Mouse (Mus musculus): ENCODE results near the gene Lrrc7. TPM values are rescaled to one million over a fixed set of nuclear protein-coding genes. Genes with fewer than 3 reads are reported as not detected.

Lrrc7 gene
- 0.03 TPM for polyA plus RNA-seq (2021)

DNA sequence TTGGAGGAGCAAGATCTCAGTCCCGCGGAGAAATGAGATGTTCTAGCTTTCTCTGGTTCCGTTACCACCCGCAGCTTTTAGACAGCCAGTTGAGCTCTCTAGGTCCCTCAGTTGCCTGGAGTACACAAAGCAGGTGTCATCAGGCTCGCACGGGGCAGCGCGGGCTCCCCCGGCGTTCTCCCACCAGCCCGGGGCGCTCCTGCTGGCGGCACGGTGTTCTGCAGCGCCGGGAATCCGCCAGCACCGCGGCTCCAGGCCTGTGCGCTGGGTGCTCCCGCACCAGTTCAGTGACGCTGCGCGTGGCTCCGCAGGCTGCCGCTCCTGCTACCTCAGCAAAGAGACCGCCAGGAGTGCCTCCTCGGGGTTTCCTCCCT, at the start of gene Lrrc7:
Lrrc7 (minus strand) TSS at position 235 of the 374 bp plus-strand sequence.
- H3K27me3 ChIP-seq = no peaks in the 10 kb centered on the region
- CTCF ChIA-PET = no interaction called here

DNA sequence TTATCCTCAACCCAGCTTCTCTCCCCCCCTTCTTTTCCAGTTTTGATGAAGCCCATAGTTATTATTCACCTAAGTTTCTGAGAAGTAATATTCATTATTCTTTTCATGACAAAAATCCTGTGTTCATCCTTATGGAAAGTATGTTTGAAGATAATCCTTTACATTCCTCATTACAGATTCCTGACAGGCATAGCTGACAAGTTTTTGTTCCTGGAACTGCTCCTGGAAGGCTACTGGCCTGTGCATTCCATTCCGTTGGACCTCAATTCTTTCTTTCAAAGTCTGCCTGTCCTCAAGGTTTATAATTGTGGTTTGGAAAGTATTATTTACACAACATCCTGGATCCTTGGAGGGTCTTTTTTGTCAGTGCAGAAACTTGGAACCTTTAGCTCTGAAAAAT, 45.0 kb upstream of the Lrrc7 start:
- DNase-seq (ENCODE audit: low read depth, low spot score) (peak; percentile 7), ATAC-seq (peak; percentile 52)
- no peaks in the 10 kb centered on the region for H3K27me3 ChIP-seq
- CTCF ChIA-PET = no interaction called here
- no peak for TF ChIP-seq CTCF (IDR thresholded peaks at IDR 0.05)
- POLR2A ChIA-PET = no interaction called here
- in situ Hi-C loops (cut with MboI; ENCODE audit: low pct_unique_long_range_greater_than_20kb) = no loop called here

More for the DNA sequence above, at the start of gene Lrrc7:
- ATAC-seq (peak; percentile 78), DNase-seq (ENCODE audit: low read depth, low spot score) (no peak)
- in situ Hi-C loops (cut with MboI; ENCODE audit: low pct_unique_long_range_greater_than_20kb) = no loop called here
- POLR2A ChIA-PET = no interaction called here
- TF ChIP-seq CTCF (IDR thresholded peaks at IDR 0.05) = peak; percentile 68

DNA sequence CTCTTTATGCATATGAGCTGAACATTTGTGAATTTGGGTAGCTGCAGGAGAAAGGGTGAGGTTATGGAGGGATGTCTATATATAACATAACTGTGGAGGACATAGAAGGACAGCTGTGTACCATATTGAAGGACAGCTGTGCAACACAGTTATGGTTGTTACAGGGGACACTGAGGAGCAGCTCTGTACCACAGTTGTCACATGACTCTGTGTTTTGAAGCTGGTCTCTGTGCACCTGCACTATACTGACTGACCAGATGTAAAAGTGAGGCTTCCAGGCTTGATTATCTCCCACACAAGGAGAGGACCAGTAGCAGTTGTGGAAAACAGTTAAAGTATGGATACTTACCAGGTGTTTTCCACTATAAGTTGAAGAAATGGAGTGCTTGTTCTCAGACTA, 43.3 kb upstream of the Lrrc7 start:
- TF ChIP-seq CTCF (IDR thresholded peaks at IDR 0.05) = no peak
- in situ Hi-C loops (cut with MboI; ENCODE audit: low pct_unique_long_range_greater_than_20kb) = no loop called here
- POLR2A ChIA-PET = no interaction called here

DNA sequence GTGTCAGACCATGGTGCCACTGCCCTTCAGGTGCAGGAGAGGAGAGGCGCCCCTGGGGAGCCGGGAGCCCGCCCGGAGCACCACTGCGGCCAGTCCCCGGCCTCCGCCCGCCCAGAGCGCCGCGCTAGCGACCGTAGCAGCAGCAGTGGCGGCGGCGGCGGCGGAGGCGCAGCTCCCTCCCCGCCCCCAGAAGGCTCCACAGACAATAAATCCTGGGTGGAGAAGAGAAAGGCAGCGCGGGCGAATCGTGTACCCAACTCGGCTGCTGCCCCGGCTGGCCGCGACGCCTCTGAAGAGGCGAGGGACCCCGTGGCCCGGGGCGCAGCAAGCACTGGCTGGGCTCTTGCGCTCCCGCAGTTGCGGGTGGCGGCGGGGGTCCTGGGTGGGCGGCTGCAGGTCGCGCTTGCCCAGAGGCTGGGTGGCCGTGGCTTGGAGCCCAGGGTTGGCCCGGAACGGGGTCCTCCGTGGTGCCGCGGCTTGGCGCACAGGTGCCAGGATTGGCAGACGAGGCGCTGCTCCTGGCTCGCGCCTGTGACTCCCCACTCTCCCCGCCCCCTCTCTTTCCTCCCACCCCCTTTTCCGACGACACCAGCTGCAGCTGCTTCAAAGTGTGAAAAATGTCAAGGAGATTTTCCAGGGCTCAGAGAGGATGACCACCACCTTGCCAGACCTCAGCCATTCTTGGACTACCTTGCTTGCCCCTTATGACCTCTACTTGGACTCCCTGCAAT, 600 bp downstream of the Lrrc7 start:
- ATAC-seq (peak; percentile 65), DNase-seq (ENCODE audit: low read depth, low spot score) (no peak)
- CTCF ChIA-PET = no interaction called here
- in situ Hi-C loops (cut with MboI; ENCODE audit: low pct_unique_long_range_greater_than_20kb) = no loop called here
- H3K27me3 ChIP-seq = no peaks in the 10 kb centered on the region
- TF ChIP-seq CTCF (IDR thresholded peaks at IDR 0.05) = no peak
- POLR2A ChIA-PET = no interaction called here

More for the DNA sequence above, 43.3 kb upstream of the Lrrc7 start:
- CTCF ChIA-PET = interaction anchor here (0.8 to 1.2 kb wide), 2 partner anchors 18 to 41 kb away, joined by 3 read pairs; no protein-coding TSS in a partner anchor
- ATAC-seq (no peak), DNase-seq (ENCODE audit: low read depth, low spot score) (no peak)
- no peaks in the 10 kb centered on the region for H3K27me3 ChIP-seq

DNA sequence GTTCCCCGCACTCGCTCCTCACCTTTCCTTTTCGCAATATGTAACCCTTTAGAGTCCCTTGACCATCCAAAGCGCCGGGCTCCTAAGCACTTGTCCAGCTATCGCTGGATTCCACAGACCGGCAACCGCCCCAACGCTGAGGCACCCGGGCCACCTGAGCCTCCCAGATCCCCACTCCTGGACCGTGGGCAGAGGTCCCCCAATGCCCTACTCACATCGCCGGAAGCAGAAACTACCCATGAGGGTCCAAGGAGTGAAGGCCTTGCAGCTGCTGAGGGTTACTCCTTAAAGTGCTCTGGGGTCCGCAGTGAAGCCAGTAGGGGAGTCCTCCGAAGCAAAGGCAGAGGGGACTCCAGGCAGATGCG, 1.1 kb downstream of the Lrrc7 start:
- no peak for TF ChIP-seq CTCF (IDR thresholded peaks at IDR 0.05)
- CTCF ChIA-PET = no interaction called here
- H3K27me3 ChIP-seq = no peaks in the 10 kb centered on the region
- no peak for DNase-seq (ENCODE audit: low read depth, low spot score)
- ATAC-seq = no peak
- POLR2A ChIA-PET = no interaction called here
- in situ Hi-C loops (cut with MboI; ENCODE audit: low pct_unique_long_range_greater_than_20kb) = no loop called here

DNA sequence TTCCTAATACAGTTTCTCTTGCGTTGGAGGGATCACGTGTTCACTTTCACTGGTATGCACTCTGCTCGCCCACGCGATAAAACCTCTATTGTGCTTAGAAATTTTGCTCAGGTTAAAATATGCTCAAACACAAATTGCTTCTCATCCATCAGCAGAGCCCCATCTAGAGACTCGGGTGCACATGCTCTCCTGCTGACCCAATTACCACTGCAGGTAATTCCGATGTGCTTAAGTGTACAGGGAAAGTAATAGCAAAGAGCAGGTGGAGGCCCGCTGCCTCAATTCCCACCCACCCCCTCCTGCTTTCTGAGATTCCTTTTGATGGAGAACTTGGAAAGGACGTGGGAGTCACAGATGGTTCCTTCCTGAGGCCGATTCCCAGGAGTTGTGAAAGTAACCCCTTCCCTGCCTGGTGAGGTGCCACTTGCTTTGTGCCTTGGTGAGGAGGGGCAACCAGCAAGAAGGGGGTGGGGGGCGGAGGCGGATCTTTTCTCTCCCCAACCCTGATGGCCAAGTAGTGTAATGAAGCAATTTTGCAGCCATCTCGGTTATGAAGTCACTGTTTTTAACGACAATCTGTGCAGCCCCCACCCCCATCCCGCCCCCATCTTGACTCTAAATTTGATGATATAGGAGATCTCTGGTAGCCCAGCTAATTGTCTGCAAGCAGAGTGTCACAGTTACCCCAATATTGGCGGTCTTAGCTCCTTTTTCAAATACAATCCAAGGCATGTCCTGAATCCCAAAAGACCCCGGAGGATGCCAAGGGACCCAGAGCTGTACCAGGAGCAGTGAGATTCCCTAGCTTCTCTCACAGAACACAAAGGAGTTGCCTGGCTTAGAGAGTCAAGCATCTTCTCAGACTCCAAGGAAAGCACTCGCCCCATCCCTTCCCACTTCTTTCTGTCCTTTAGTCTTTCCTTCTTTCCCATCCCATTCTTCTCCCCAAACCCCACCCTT, 2.0 kb downstream of the Lrrc7 start:
- no peaks in the 10 kb centered on the region for H3K27me3 ChIP-seq
- POLR2A ChIA-PET = interaction anchor here (0.5 kb wide), 1 partner anchor 352 kb away, joined by 3 read pairs; no protein-coding TSS in a partner anchor
- CTCF ChIA-PET = no interaction called here

DNA sequence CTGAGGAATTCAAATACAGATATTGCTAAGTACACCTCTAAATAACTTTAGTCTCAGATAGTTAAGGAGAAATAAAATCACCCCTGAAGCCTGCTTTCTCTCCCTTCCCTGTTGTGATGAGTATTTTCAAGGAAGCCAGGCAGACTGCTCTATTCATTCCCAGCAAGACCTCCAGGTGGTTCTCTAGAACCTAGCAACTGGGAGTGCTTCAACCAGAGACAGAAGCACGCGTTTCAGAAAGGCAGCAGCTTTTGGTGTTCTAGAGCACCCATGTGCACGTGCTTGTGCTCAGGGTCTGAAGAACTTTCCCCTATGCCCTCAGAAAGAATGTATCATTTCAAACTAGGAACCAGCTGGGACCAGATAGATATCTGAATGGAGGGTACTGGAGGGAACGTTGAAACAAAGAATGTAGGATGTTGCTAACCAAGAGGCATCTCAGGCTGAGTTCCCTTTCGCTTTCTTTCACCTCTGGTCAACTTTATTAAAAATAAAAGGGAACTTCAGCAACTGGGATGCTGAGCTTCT, 2.8 kb downstream of the Lrrc7 start:
- no peaks in the 10 kb centered on the region for H3K27me3 ChIP-seq
- DNase-seq (ENCODE audit: low read depth, low spot score) (no peak), ATAC-seq (no peak)
- in situ Hi-C loops (cut with MboI; ENCODE audit: low pct_unique_long_range_greater_than_20kb) = no loop called here
- CTCF ChIA-PET = interaction anchor here (1.0 to 1.6 kb wide), 3 partner anchors 10 to 243 kb away, joined by 3 to 4 read pairs (median 3); no protein-coding TSS in a partner anchor
- TF ChIP-seq CTCF (IDR thresholded peaks at IDR 0.05) = no peak
- POLR2A ChIA-PET = no interaction called here

More for the DNA sequence above, 2.0 kb downstream of the Lrrc7 start:
- no peak for TF ChIP-seq CTCF (IDR thresholded peaks at IDR 0.05)
- no peak for ATAC-seq
- in situ Hi-C loops (cut with MboI; ENCODE audit: low pct_unique_long_range_greater_than_20kb) = no loop called here
- no peak for DNase-seq (ENCODE audit: low read depth, low spot score)

DNA sequence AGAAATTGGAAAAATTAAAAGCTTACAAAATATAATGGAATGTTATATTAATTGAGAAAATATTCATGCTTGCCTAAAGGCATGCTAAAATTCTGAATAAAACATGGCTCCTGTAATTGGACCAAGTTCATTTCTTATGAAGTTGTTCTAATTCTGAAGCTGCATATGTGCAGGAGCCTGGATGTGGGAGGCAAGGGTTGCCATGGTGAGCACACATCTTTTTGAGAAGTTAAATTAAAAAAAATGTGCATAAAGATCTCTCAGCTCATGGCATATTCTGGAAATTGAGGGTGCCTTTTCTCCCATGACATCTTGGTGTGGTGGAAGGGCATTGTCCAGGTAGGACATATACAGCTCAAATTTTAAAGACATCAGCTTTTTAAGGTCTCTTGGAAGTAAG, 3.4 kb downstream of the Lrrc7 start:
- TF ChIP-seq CTCF (IDR thresholded peaks at IDR 0.05) = no peak
- in situ Hi-C loops (cut with MboI; ENCODE audit: low pct_unique_long_range_greater_than_20kb) = no loop called here

DNA sequence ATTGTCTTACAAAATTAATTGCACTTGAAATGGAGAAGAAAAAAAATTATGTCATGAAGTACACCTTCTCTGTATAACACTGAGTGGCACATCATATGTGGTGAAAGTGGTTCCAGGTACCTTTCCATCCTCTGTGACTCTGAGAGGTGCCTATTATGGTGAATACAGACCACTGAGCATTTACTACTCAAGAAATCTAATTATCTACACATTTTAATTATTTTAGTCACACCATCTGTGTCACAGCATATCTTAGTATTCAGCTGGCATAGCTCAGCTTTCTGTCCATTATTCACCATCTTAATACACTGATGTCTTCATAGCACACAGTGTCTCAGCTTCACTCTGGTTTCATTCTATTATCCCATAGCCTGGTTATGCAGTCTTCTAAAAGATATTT, 7.7 kb downstream of the Lrrc7 start:
- TF ChIP-seq CTCF (IDR thresholded peaks at IDR 0.05) = no peak
- ChIA-PET CTCF (no interaction called here), POLR2A (no interaction called here)
- ATAC-seq (no peak), DNase-seq (ENCODE audit: low read depth, low spot score) (no peak)
- no peaks in the 10 kb centered on the region for H3K27me3 ChIP-seq
- in situ Hi-C loops (cut with MboI; ENCODE audit: low pct_unique_long_range_greater_than_20kb) = no loop called here

More for the DNA sequence above, 3.4 kb downstream of the Lrrc7 start:
- H3K27me3 ChIP-seq = no peaks in the 10 kb centered on the region
- CTCF ChIA-PET = interaction anchor here (1.0 to 1.6 kb wide), 3 partner anchors 11 to 244 kb away, joined by 3 to 4 read pairs (median 3); no protein-coding TSS in a partner anchor
- no peak for ATAC-seq
- DNase-seq (ENCODE audit: low read depth, low spot score) = no peak
- POLR2A ChIA-PET = no interaction called here

DNA sequence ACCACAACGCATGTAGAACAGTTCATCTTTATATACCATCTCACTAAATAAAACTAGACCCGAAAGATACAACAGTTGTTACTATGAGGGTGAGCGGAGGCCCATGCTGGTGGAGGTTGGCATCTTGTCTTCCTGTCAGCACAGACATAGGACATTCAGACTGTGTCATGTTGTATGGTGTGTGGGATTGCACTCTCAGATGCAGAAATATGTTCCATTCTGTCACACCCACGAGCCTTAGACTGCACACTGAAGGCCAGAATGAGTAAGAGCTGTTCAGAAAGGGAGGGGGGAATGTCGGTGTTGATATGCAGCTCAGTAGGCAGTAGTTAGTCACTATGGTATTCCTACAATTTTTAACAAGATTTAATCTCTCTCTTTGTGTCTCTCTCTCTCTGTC, 9.9 kb downstream of the Lrrc7 start:
- ATAC-seq = no peak
- POLR2A ChIA-PET = no interaction called here
- in situ Hi-C loops (cut with MboI; ENCODE audit: low pct_unique_long_range_greater_than_20kb) = no loop called here
- no peaks in the 10 kb centered on the region for H3K27me3 ChIP-seq
- CTCF ChIA-PET = interaction anchor here (2.3 kb wide), 1 partner anchor 11 kb away, joined by 8 read pairs; no protein-coding TSS in a partner anchor
- no peak for TF ChIP-seq CTCF (IDR thresholded peaks at IDR 0.05)
- DNase-seq (ENCODE audit: low read depth, low spot score) = no peak
